Mouse (Mus musculus) spleen, adult 2 months (tissue): ENCODE measurements around the gene Eno2.

ENCODE experiments used
- CTCF ChIP-seq: fragments of 200-500 bp; IDR thresholded peaks from 2 replicates; pipeline ENCODE4 v1.5.1; 2011; ENCODE audit warnings: mild to moderate bottlenecking, inconsistent platforms; ENCODE audit not compliant: insufficient read depth, insufficient read length, insufficient replicate concordance; ENCODE audit errors: extremely low read depth
- POLR2A ChIP-seq: fragments of 200-500 bp; IDR thresholded peaks from 2 replicates; pipeline ENCODE4 v1.6.1; 2011; ENCODE audit warnings: low read depth, low read length, inconsistent platforms

GRCm38 (mm10) chr6:124716864-124717490, 52.5 kb downstream of the Eno2 start:
- peak; percentile 90 for TF ChIP-seq CTCF
- no peak for TF ChIP-seq POLR2A
